Comparison of ENCODE assay signal across 16 mouse cellular contexts in the genomic region with DNA sequence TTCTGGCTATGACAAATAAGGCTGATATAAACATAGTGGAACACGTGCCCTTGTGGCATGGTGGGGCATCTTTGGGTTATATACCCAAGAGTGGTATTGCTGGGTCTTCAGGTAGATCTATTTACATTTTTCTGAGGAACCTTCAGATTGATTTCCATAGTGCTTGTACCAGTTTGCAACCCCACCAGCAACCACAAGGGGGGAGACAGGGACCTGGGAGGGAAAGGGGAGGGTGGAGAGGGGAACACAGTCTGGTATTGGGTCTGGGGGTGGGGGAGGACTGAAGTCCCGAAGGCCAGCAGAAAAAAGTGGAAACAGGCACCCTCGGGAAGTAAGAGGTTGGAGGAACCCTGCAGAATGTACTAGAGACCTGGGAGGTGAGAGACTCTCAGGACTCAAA.
DNase-seq lines count a peak whose midpoint lies in the region; ATAC-seq and TF ChIP-seq lines count a peak whose summit lies in the region.
"Had no signal": no experiment of that assay in that cellular context is flagged by ENCODE, and none has a peak within 500 bp of the region (broad histone marks: within the 10 kb centered on the region; RNA-seq: fewer than 3 reads in every experiment).

No protein-coding gene starts in this region.

- no peak overlapping the region for H3K27ac ChIP-seq in kidney, postnatal 0 days
- H3K27ac ChIP-seq in lung, embryonic 14.5 days (ENCODE audit: low read depth) = no peak overlapping the region
- H3K27ac ChIP-seq: embryonic facial prominence, embryonic 12.5 days; limb, embryonic 15.5 days; neural tube, embryonic 12.5 days had no signal

- H3K9me3 ChIP-seq in kidney, postnatal 0 days (replicated peaks; ENCODE audit: low read length) = no peaks in the 10 kb centered on the region
- no peaks in the 10 kb centered on the region for H3K9me3 ChIP-seq in lung, embryonic 14.5 days (ENCODE audit: low read depth, low read length)
- H3K9me3 ChIP-seq: embryonic facial prominence, embryonic 12.5 days; limb, embryonic 15.5 days; neural tube, embryonic 12.5 days had no signal

- no peak overlapping the region for H3K9ac ChIP-seq in kidney, postnatal 0 days (ENCODE audit: low read depth, low read length)
- H3K9ac ChIP-seq in lung, embryonic 14.5 days = no peak overlapping the region
- H3K9ac ChIP-seq: embryonic facial prominence, embryonic 12.5 days; heart, embryonic 12.5 days; limb, embryonic 15.5 days; neural tube, embryonic 12.5 days had no signal

- H3K4me1 ChIP-seq in kidney, postnatal 0 days (replicated peaks; ENCODE audit: insufficient read depth, low read length) = no peaks in the 10 kb centered on the region
- no peaks in the 10 kb centered on the region for H3K4me1 ChIP-seq in lung, embryonic 14.5 days (ENCODE audit: insufficient read depth)
- H3K4me1 ChIP-seq: embryonic facial prominence, embryonic 12.5 days; heart, embryonic 12.5 days; limb, embryonic 15.5 days; neural tube, embryonic 12.5 days had no signal

- no peak overlapping the region for H3K4me2 ChIP-seq in kidney, postnatal 0 days (ENCODE audit: low read length)
- no peak overlapping the region for H3K4me2 ChIP-seq in lung, embryonic 14.5 days
- H3K4me2 ChIP-seq: embryonic facial prominence, embryonic 12.5 days; heart, embryonic 12.5 days; limb, embryonic 15.5 days; neural tube, embryonic 12.5 days had no signal

- TF ChIP-seq CTCF in kidney, postnatal 0 days (IDR thresholded peaks at IDR 0.05; ENCODE audit: low read depth) = peak; percentile 46
- peak; percentile 35; the same call in 1 of the 2 replicates for TF ChIP-seq CTCF in lung, embryonic 14.5 days (IDR thresholded peaks at IDR 0.05; ENCODE audit: low read depth)

- DNase-seq in adrenal gland, postnatal 25 days = peak; percentile 23
- no peak for DNase-seq in adrenal gland, adult 8-10 months
- DNase-seq in kidney, postnatal 0 days (ENCODE audit: low spot score) = no peak
- no peak for DNase-seq in kidney, adult 9 months
- no peak for DNase-seq in lung, embryonic 14.5 days
- no peak for DNase-seq in lung, adult 18-20 months
- peak; percentile 31 for DNase-seq in lung, postnatal 10 days
- DNase-seq in left cerebral cortex, adult 18-20 months (ENCODE audit: low spot score in 2 of 2) = no peak
- DNase-seq: cerebellum, postnatal 14 days; gastrocnemius, postnatal 14 days; kidney, adult 11 months; right cerebral cortex, postnatal 25 days had no signal

- no peaks in the 10 kb centered on the region for H3K27me3 ChIP-seq in kidney, postnatal 0 days (ENCODE audit: insufficient read depth, low read length)
- H3K27me3 ChIP-seq in lung, embryonic 14.5 days (ENCODE audit: insufficient read depth, low read length) = no peaks in the 10 kb centered on the region
- H3K27me3 ChIP-seq: embryonic facial prominence, embryonic 12.5 days; heart, embryonic 12.5 days; limb, embryonic 15.5 days; neural tube, embryonic 12.5 days had no signal

- WGBS in kidney, postnatal 0 days = 48% methylated on average over 3 of the region's 3 CpGs
- 45% methylated on average over 3 of the region's 3 CpGs for WGBS in lung, embryonic 14.5 days

- H3K36me3 ChIP-seq in kidney, postnatal 0 days (ENCODE audit: insufficient read depth, low read length) = no peaks in the 10 kb centered on the region
- H3K36me3 ChIP-seq in lung, embryonic 14.5 days (ENCODE audit: insufficient read depth) = no peaks in the 10 kb centered on the region
- H3K36me3 ChIP-seq: embryonic facial prominence, embryonic 12.5 days; heart, embryonic 12.5 days; limb, embryonic 15.5 days; neural tube, embryonic 12.5 days had no signal

- no peak overlapping the region for H3K4me3 ChIP-seq in kidney, postnatal 0 days (replicated peaks; ENCODE audit: low read depth, low read length)
- H3K4me3 ChIP-seq in lung, embryonic 14.5 days (ENCODE audit: low read depth, low read length) = no peak overlapping the region
- H3K4me3 ChIP-seq: embryonic facial prominence, embryonic 12.5 days; heart, embryonic 12.5 days; limb, embryonic 15.5 days; neural tube, embryonic 12.5 days had no signal

- no peak for ATAC-seq in kidney, postnatal 0 days (replicated peaks; ENCODE audit: low FRiP score, low read depth)
- no peak for ATAC-seq in lung, embryonic 14.5 days (ENCODE audit: insufficient read depth)

Comparison
In these comparisons a context has a peak if more than half of its experiments do, and no peak if none do; other contexts are left out.
1. DNase-seq: peak in adrenal gland, postnatal 25 days (single experiment) and lung, postnatal 10 days (single experiment); none in adrenal gland, adult 8-10 months (single experiment), kidney, postnatal 0 days (single experiment), kidney, adult 9 months (single experiment), lung, embryonic 14.5 days (single experiment), lung, adult 18-20 months (0 of 2) and left cerebral cortex, adult 18-20 months (0 of 2).